Mouse (Mus musculus) frontal cortex, adult (tissue): ENCODE results near the gene Pik3cg.

Source experiments
- ATAC-seq: cut with Nextera tagmentation; 2 replicates; pipeline ENCODE4 v1.9.2; 2017; ENCODE audit warnings: mild to moderate bottlenecking, moderate library complexity, mixed read lengths; ENCODE audit not compliant: low TSS enrichment

Pik3cg gene

DNA sequence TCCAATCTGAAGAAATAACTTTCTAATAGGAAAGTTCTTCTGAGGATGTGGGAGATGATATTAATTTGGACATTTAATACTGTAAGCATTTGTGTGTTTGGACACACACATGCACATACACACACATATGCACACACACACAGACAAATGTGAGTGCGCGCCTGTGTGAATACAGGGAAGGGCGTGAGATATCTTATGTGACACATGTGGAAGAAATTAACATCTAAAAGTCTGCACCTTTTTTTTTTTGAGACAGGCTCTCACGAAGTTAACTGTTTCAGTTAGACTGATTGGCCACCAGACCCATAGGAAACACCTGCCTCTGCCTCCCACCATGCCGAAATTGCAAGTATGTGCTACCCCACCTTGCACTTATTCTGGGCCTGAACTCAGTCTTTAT, 64.7 kb downstream of the Pik3cg start:
- ATAC-seq: no peak

- no peak for ATAC-seq
Observed at GRCm38 (mm10) chr12:32143151-32143550, 65.3 kb downstream of the Pik3cg start.

DNA sequence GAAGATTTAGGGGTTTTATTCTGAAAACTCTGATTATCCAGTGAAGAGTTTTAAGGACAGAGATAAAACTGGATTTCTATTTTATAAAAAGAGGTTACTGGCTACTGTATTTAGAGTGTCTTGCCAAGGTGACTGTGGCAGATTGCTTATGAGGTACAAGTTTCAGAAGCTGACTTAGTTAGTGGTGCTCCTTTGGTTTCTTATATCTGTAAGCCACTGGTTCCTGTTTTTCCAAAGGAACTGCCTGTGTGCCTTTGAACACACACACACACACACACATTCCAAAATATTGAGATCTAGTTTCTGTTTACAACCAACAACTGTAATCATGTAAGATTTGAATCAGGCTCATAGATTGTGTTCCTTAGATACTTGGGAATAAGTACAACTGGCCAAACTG, 66.7 kb downstream of the Pik3cg start:
- no peak for ATAC-seq

DNA sequence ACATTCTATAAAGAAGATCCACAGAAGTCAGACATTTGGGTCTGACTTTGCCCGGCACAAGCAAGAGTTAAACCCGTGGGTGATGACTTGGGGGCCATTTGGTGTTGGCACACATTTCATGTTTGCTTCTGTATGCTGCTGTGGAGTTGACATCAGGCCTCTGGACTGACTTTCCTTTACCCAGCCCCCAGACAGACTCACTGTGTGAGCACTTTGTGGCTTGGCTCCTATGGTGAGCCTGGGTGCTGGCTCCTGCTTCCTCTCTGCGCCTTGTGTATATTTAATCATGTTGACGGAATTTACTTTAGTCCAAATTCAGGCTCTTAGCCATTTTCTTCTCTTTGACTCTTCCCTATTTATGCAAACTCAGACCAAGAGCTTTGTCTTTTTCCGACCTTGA, 69.6 kb downstream of the Pik3cg start:
- 0 out of 2 replicates have a peak, but pooled peaks have one; percentile 33 for ATAC-seq

GRCm38 (mm10) chr12:32138362-32138761, 70.1 kb downstream of the Pik3cg start:
- peak; percentile 96 for ATAC-seq

DNA sequence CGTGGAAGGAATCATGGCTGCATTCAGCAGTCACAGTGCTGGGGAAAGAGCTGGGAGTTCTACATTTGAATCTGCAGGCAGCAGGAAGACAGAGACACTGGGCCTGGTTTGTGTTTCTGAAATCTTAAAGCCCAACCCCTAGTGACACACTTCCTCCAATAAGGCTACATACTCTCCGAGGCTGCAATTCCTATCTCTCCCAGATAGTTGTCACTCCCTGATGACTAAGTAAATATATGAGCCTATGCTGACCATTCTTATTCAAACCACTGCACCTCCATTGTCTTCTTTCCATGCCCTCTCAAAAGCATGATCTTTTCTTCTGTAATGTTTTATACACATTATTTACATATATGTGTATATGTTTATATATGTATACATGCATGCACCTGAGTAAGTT, 70.9 kb downstream of the Pik3cg start:
- no peak for ATAC-seq

DNA sequence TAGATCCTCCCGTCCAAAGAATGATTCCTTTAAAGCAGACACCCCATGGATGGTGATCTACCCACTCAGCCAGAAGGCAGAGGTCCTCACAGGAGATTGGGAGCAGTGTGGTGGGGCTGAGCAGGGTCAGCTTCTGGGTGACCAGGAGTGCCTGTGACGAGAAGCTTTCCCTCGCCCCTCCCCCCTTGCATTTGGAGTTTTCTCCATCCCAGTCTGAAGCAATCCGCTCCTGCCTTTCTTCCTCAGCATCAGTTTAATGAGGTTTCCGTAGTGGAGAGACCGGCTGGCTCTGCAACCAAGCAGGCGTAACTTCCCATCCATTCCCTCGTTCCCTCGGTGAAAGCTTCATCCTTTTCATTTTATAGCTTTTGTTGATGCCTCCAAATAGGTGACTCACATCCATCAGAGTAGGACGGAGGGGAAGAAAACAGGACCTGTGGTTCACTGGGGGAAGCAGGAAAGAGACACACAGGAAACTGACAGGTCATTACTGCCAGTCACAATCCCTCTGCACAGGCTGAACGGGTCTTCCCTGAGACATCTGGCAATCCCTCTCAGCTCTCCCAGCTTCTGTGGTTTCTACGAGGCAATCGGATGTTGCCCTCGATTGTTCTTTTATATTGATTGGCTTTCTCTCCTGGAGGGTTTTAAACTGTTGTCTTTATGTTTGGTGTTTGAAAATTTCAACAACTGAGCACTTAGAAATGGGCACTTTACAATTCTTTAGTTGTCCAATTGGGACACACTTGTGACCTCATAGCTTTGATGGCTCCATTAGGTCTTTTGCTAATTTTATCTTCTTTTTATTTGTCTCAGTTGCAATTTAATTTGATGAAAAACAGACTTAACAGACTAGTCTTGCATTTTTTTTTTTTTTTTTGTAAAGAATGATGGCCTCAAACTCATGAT, 80.6 kb downstream of the Pik3cg start:
- peak; percentile 34; the same call in 1 of the 2 replicates for ATAC-seq

- no peak for ATAC-seq
Observed at GRCm38 (mm10) chr12:32127158-32127557, 81.3 kb downstream of the Pik3cg start.

- ATAC-seq: no peak
Observed at GRCm38 (mm10) chr12:32124456-32124855, 84.0 kb downstream of the Pik3cg start.

GRCm38 (mm10) chr12:32124030-32124429, 84.4 kb downstream of the Pik3cg start:
- no peak for ATAC-seq

DNA sequence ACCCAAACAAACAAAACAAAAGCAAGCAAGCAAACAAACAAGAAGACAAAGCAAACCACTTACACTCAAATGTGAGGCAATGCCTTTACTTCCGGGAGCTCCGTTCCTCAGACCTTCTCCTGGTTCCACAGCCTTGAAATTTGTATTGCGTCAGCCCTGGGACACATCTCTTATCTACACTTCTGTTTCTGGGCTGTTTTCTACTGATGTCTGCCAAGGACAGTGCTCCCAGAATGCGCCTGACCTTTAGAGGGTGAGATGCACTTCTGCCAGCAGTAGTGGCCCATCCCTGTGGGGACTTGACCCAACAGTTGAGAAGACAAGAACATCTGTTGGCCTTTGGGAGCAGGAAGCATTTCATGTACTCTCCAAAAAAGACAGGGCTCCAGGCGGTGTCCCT, 84.9 kb downstream of the Pik3cg start:
- no peak for ATAC-seq
